Mouse (Mus musculus): ENCODE results near the gene Plod3. TPM values are rescaled to one million over a fixed set of nuclear protein-coding genes. Genes with fewer than 3 reads are reported as not detected.
"Not testable (repeated sequence)": the region's sequence is repeated elsewhere in the genome, so short reads cannot be mapped to it uniquely, and the experiment has no call there.

Gene Plod3
- total RNA-seq (2021), result 10 to 100 TPM; 46.9 to 51.8 TPM

GRCm38 (mm10) chr5:136986695-136987137, at the start of gene Plod3:
Plod3 (plus strand) TSS chr5:136987019.
- peak; percentile 96 for DNase-seq

GRCm38 (mm10) chr5:136937621-136938020, 49.2 kb upstream of the Plod3 start:
- DNase-seq, result no peak

GRCm38 (mm10) chr5:136939284-136939683, 47.5 kb upstream of the Plod3 start:
- no peak for DNase-seq

GRCm38 (mm10) chr5:136940029-136940428, 46.8 kb upstream of the Plod3 start:
- not testable (repeated sequence) for DNase-seq

- DNase-seq, result no peak
Observed at GRCm38 (mm10) chr5:136940845-136941560, 45.8 kb upstream of the Plod3 start.

- DNase-seq, result no peak
Observed at GRCm38 (mm10) chr5:136942781-136943180, 44.0 kb upstream of the Plod3 start.

GRCm38 (mm10) chr5:136943382-136943781, 43.4 kb upstream of the Plod3 start:
- no peak for DNase-seq

- DNase-seq, result no peak
Observed at GRCm38 (mm10) chr5:136945084-136945483, 41.7 kb upstream of the Plod3 start.

- no peak for DNase-seq
Observed at GRCm38 (mm10) chr5:136947874-136948273, 38.9 kb upstream of the Plod3 start.

- DNase-seq, result not testable (repeated sequence)
Observed at GRCm38 (mm10) chr5:136949551-136950336, 37.1 kb upstream of the Plod3 start.

GRCm38 (mm10) chr5:136950521-136950920, 36.3 kb upstream of the Plod3 start:
- DNase-seq, result no peak

- DNase-seq, result no peak
Observed at GRCm38 (mm10) chr5:136952153-136952552, 34.7 kb upstream of the Plod3 start.

- peak; percentile 97 for DNase-seq
Observed at GRCm38 (mm10) chr5:136953015-136953414, 33.8 kb upstream of the Plod3 start, which contains the start of gene Fis1. Fis1 (plus strand) TSS chr5:136953275.

- DNase-seq, result peak; percentile 40
Observed at GRCm38 (mm10) chr5:136953440-136953951, 33.3 kb upstream of the Plod3 start.

- no peak for DNase-seq
Observed at GRCm38 (mm10) chr5:136955622-136956021, 31.2 kb upstream of the Plod3 start.

GRCm38 (mm10) chr5:136957250-136957649, 29.6 kb upstream of the Plod3 start:
- no peak for DNase-seq

GRCm38 (mm10) chr5:136958991-136959605, 27.7 kb upstream of the Plod3 start:
- no peak for DNase-seq

GRCm38 (mm10) chr5:136960053-136960452, 26.8 kb upstream of the Plod3 start:
- DNase-seq, result no peak

- DNase-seq, result no peak
Observed at GRCm38 (mm10) chr5:136961334-136961982, 25.4 kb upstream of the Plod3 start.

GRCm38 (mm10) chr5:136961983-136962461, 24.8 kb upstream of the Plod3 start:
- DNase-seq, result peak; percentile 90

GRCm38 (mm10) chr5:136962501-136962900, 24.3 kb upstream of the Plod3 start:
- peak; percentile 91 for DNase-seq

GRCm38 (mm10) chr5:136962966-136963540, 23.8 kb upstream of the Plod3 start:
- no peak for DNase-seq
